In genomic region chr6:88343485-88344450, GRCm38 (mm10) we compare ENCODE assay signal across 8 mouse cellular contexts.
DNase-seq lines count a peak whose midpoint lies in the region; ATAC-seq and TF ChIP-seq lines count a peak whose summit lies in the region.

No protein-coding gene starts in this region.

- H3K27ac ChIP-seq in ES-E14 (ENCODE audit: insufficient read depth, low read depth, low read length, poor library complexity, severe bottlenecking) = no peak overlapping the region
- H3K27ac ChIP-seq in hindbrain, embryonic 10.5 days = peak overlapping the region; percentile 47; the same call in 1 of the 2 replicates
- H3K27ac ChIP-seq in layer of hippocampus, adult 2 months = peak overlapping the region; percentile 5; the same call in 1 of the 2 replicates
- no peak overlapping the region for H3K27ac ChIP-seq in liver, postnatal 0 days (ENCODE audit: low read depth)

- H3K4me2 ChIP-seq in liver, postnatal 0 days (ENCODE audit: low read depth, low read length) = no peak overlapping the region

- in situ Hi-C loops in ES-E14 (cut with MboI; ENCODE audit: low sequenced_read_pairs in 2 of 2, unreplicated experiment in 2 of 2) = no loop called here

- peaks cover 3% of the 10 kb centered on the region; the same call in 1 of the 2 replicates for H3K36me3 ChIP-seq in ES-E14 (ENCODE audit: control insufficient read depth, insufficient read depth, low read length, poor library complexity, severe bottlenecking)
- no peaks in the 10 kb centered on the region for H3K36me3 ChIP-seq in hindbrain, embryonic 10.5 days
- H3K36me3 ChIP-seq in liver, postnatal 0 days (replicated peaks; ENCODE audit: insufficient read depth, low read length) = 0 out of 2 replicates have a peak, but pooled peaks cover 5% of the 10 kb centered on the region

- peaks cover 0 to 3% of the 10 kb centered on the region in 2 experiments; a peak in 1 of 4 replicates for H3K4me1 ChIP-seq in ES-E14 (ENCODE audit: control insufficient read depth in 2 of 2, insufficient read depth in 2 of 2, low read length in 2 of 2, poor library complexity in 1 of 2)
- peaks cover 35% of the 10 kb centered on the region for H3K4me1 ChIP-seq in hindbrain, embryonic 10.5 days (replicated peaks)
- H3K4me1 ChIP-seq in liver, postnatal 0 days (ENCODE audit: insufficient read depth) = no peaks in the 10 kb centered on the region

- no peak for TF ChIP-seq CTCF in layer of hippocampus, adult 2 months (conservative IDR thresholded peaks at IDR 0.05)
- TF ChIP-seq CTCF in liver, postnatal 0 days (IDR thresholded peaks at IDR 0.05; ENCODE audit: low read depth) = no peak

- no peaks in the 10 kb centered on the region for H3K27me3 ChIP-seq in hindbrain, embryonic 10.5 days (ENCODE audit: insufficient read depth, poor library complexity, severe bottlenecking)
- H3K27me3 ChIP-seq in liver, postnatal 0 days (ENCODE audit: insufficient read depth, low read length) = no peaks in the 10 kb centered on the region

- H3K9ac ChIP-seq in ES-E14 (ENCODE audit: insufficient read depth, low read depth, low read length, poor library complexity, severe bottlenecking) = 0 out of 2 replicates have a peak overlapping the region, but pooled peaks have one; percentile 5
- H3K9ac ChIP-seq in liver, postnatal 0 days (replicated peaks) = no peak overlapping the region

- no peak for TF ChIP-seq EP300 in liver, postnatal 0 days (IDR thresholded peaks at IDR 0.05; ENCODE audit: low read depth)

- DNase-seq in ES-E14 (ENCODE audit: low read depth, low spot score) = no peak
- DNase-seq in cerebellum, postnatal 14 days = peak; percentile 91 to 95
- DNase-seq in frontal cortex, postnatal 14 days (ENCODE audit: low spot score in 2 of 2) = peak; percentile 57 to 67
- peak; percentile 65 for DNase-seq in hindbrain, embryonic 10.5 days (ENCODE audit: low spot score)
- peak; percentile 70 to 74 for DNase-seq in layer of hippocampus, adult 2 months (ENCODE audit: low spot score in 2 of 2)
- DNase-seq in liver, postnatal 0 days = peak; percentile 54
- peak; percentile 88 for DNase-seq in ovary, postnatal 14 days (ENCODE audit: low spot score)
- no peak for DNase-seq in c-Kit-positive CD71-positive TER-119-positive erythroid progenitor cells, embryonic 14.5 days (ENCODE audit: low spot score)

- H3K9me3 ChIP-seq in ES-E14 (ENCODE audit: control insufficient read depth, insufficient read depth, low read depth, low read length) = no peaks in the 10 kb centered on the region
- H3K9me3 ChIP-seq in hindbrain, embryonic 10.5 days = no peaks in the 10 kb centered on the region
- no peaks in the 10 kb centered on the region for H3K9me3 ChIP-seq in liver, postnatal 0 days (ENCODE audit: low read length)

- ATAC-seq in liver, postnatal 0 days = no peak

- 60% methylated on average over 7 of the region's 7 CpGs for WGBS in hindbrain, embryonic 10.5 days
- WGBS in liver, postnatal 0 days (ENCODE audit: insufficient replicate concordance) = 64% methylated on average over 7 of the region's 7 CpGs

- H3K4me3 ChIP-seq in ES-E14 (ENCODE audit: insufficient read depth in 1 of 2, low read depth in 1 of 2, low read length in 2 of 2, poor library complexity in 1 of 2, severe bottlenecking in 1 of 2) = no peak overlapping the region
- no peak overlapping the region for H3K4me3 ChIP-seq in hindbrain, embryonic 10.5 days
- H3K4me3 ChIP-seq in layer of hippocampus, adult 2 months = no peak overlapping the region
- no peak overlapping the region for H3K4me3 ChIP-seq in liver, postnatal 0 days (ENCODE audit: low read depth, low read length)

TF ChIP-seq in ES-E14, 5 proteins besides CTCF, POLR2A, EP300 and RAD21:
- TF ChIP-seq CHD2 (IDR thresholded peaks at IDR 0.05; ENCODE audit: low read depth, low read length) (no peak), HCFC1 (IDR thresholded peaks at IDR 0.05; ENCODE audit: borderline replicate concordance, insufficient read depth, low read length) (no peak), ZNF384 (IDR thresholded peaks at IDR 0.05; ENCODE audit: low read depth, low read length) (no peak), MAFK (IDR thresholded peaks at IDR 0.05; ENCODE audit: insufficient read depth, low read depth, low read length) (no peak), ZC3H11A (IDR thresholded peaks at IDR 0.05; ENCODE audit: borderline replicate concordance, low read depth, low read length) (no peak)

Comparison
In these comparisons a context has a peak if more than half of its experiments do, and no peak if none do; other contexts are left out.
1. DNase-seq: peak in cerebellum, postnatal 14 days (2 of 2), frontal cortex, postnatal 14 days (2 of 2), hindbrain, embryonic 10.5 days (single experiment), layer of hippocampus, adult 2 months (2 of 2), liver, postnatal 0 days (single experiment) and ovary, postnatal 14 days (single experiment); none in ES-E14 (single experiment) and c-Kit-positive CD71-positive TER-119-positive erythroid progenitor cells, embryonic 14.5 days (single experiment).
2. H3K27ac ChIP-seq: peak in hindbrain, embryonic 10.5 days (single experiment) and layer of hippocampus, adult 2 months (single experiment); none in ES-E14 (single experiment) and liver, postnatal 0 days (single experiment).